Mouse (Mus musculus) ES-E14 (cell line): ENCODE data around the gene Acsf2. TPM values are rescaled to one million over a fixed set of nuclear protein-coding genes. Genes with fewer than 3 reads are reported as not detected.

Experiments used
- DNase-seq: peaks from one replicate; pipeline ENCODE4 v3.0.0-alpha.2; 2013; ENCODE audit warnings: low read depth, low spot score
- H3K27ac ChIP-seq: 2 replicates; pipeline ENCODE4 v1.5.1; 2012; ENCODE audit warnings: low read depth, mild to moderate bottlenecking, low read length, moderate library complexity, mixed read lengths; ENCODE audit not compliant: poor library complexity, insufficient read depth, severe bottlenecking
- H3K36me3 ChIP-seq: 2 replicates; pipeline ENCODE4 v1.6.1; 2012; ENCODE audit warnings: mild to moderate bottlenecking, low read length, moderate library complexity, mixed read lengths; ENCODE audit not compliant: control insufficient read depth, poor library complexity, insufficient read depth, severe bottlenecking
- H3K4me1 ChIP-seq, 2 experiments: fragments of 150-350 bp in 1 of 2; sonication (generic) in 1 of 2; 2 replicates each; pipeline ENCODE4 v1.6.1; 2012; ENCODE audit warnings: low read length in 2 of 2, mild to moderate bottlenecking in 1 of 2, mixed read lengths in 1 of 2; ENCODE audit not compliant: control insufficient read depth in 2 of 2, insufficient read depth in 2 of 2, poor library complexity in 1 of 2
- H3K4me3 ChIP-seq, 2 experiments: fragments of 150-350 bp in 1 of 2; sonication (generic) in 1 of 2; 2 replicates each; pipeline ENCODE4 v1.5.1; 2012; ENCODE audit warnings: low read length in 2 of 2, low read depth in 1 of 2, mild to moderate bottlenecking in 1 of 2, mixed read lengths in 1 of 2; ENCODE audit not compliant: insufficient read depth in 1 of 2, poor library complexity in 1 of 2, severe bottlenecking in 1 of 2
- H3K9ac ChIP-seq: 2 replicates; pipeline ENCODE4 v1.6.1; 2012; ENCODE audit warnings: low read depth, mild to moderate bottlenecking, low read length, mixed read lengths; ENCODE audit not compliant: poor library complexity, insufficient read depth, severe bottlenecking
- H3K9me3 ChIP-seq: fragments of 150-350 bp; sonication (generic); 2 replicates; pipeline ENCODE4 v1.6.1; 2012; ENCODE audit warnings: low read depth, mild to moderate bottlenecking, low read length; ENCODE audit not compliant: control insufficient read depth, insufficient read depth
- CHD2 ChIP-seq: IDR thresholded peaks from 2 replicates; pipeline ENCODE4 v1.6.1; 2014; ENCODE audit warnings: mild to moderate bottlenecking, low read depth, low read length, inconsistent platforms
- HCFC1 ChIP-seq: IDR thresholded peaks from 2 replicates; pipeline ENCODE4 v1.6.1; 2012; ENCODE audit warnings: low read length, inconsistent platforms, borderline replicate concordance; ENCODE audit not compliant: insufficient read depth
- MAFK ChIP-seq: IDR thresholded peaks from 2 replicates; pipeline ENCODE4 v1.6.1; 2014; ENCODE audit warnings: mild to moderate bottlenecking, low read depth, low read length, inconsistent platforms; ENCODE audit not compliant: insufficient read depth
- ZC3H11A ChIP-seq: IDR thresholded peaks from 2 replicates; pipeline ENCODE4 v1.6.1; 2012; ENCODE audit warnings: low read depth, mild to moderate bottlenecking, inconsistent platforms, low read length, borderline replicate concordance
- ZNF384 ChIP-seq: IDR thresholded peaks from 2 replicates; pipeline ENCODE4 v1.6.1; 2012; ENCODE audit warnings: low read depth, low read length, inconsistent platforms
- in situ Hi-C, 2 experiments: fragments of 600-800 bp; cut with MboI; formaldehyde crosslinking; loops; one replicate each; pipeline ENCODE4 v1.15.1; 2025; ENCODE audit warnings: low sequenced_read_pairs in 2 of 2, inconsistent platforms in 1 of 2; ENCODE audit not compliant: unreplicated experiment in 2 of 2
- total RNA-seq: library from RNA; depleted of rRNA; stranded (reverse); fragments of 300-350 nt; gene quantifications from 2 replicates; pipeline ENCODE4 v1.2.3, GENCODE M21; 2012

Acsf2 gene
- total RNA-seq, 1 experiment, result 7.4 TPM

DNA sequence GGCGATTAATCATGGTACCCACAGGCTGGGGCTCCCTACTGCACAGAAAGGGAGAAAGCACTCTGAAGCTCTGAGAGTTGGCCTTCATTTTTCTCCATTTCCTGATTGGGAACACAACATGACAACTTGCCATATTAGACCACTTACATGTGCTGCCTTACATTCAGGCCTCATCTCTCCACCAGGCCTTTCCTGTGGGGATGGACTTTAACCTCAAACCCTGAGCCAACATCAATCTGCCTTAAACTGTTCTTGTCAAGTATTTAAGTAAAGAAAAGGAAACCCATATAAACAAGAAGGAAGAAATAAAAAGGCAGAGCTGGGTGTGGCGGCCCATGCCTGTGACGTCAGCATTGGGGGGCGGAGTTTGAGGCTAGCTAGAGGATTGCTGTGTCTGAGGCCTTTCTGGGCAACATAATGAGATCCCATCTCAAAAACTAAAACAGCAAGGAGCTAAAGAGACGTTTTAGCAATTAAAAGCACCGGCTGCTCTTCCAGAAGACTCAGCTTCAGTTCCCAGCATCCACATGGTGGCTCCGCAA lies 5.3 kb downstream of the Acsf2 start:
- 0 out of 2 replicates have a peak overlapping the region, but pooled peaks have one; percentile 2 for H3K9ac ChIP-seq
- H3K4me3 ChIP-seq, result no peak overlapping the region
- H3K4me1 ChIP-seq, result peaks cover 4 to 16% of the 10 kb centered on the region in 2 experiments; a peak in 3 of 4 replicates
- TF ChIP-seq CHD2, result no peak
- no peak for TF ChIP-seq ZNF384
- TF ChIP-seq HCFC1, result no peak
- no peak for TF ChIP-seq ZC3H11A
- TF ChIP-seq MAFK, result no peak
- no peaks in the 10 kb centered on the region for H3K9me3 ChIP-seq
- in situ Hi-C loops, result no loop called here
- no peak for DNase-seq
- H3K27ac ChIP-seq, result no peak overlapping the region
- H3K36me3 ChIP-seq, result no peaks in the 10 kb centered on the region

DNA sequence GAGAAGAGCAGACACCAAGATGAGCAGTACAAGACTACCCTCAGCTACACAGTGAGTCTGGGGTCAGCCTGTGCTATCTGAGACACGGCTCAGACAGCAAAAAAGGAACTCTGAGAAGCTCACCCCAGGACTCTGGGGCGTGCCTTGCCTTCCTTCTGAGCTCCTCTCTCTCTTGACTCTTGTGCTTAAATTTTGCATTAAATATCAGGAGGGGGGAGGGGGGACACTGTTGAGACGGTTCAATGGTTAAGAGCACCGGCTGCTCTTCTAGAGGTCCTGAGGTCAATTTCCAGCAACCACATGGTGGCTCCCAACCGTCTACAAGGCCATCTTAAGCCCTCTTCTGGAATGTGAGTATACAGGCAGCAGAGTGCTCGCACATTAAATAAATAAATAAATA lies 14.2 kb downstream of the Acsf2 start:
- TF ChIP-seq CHD2 (no peak), ZC3H11A (no peak), HCFC1 (no peak), ZNF384 (no peak), MAFK (no peak)
- in situ Hi-C loops, result no loop called here
- no peaks in the 10 kb centered on the region for H3K9me3 ChIP-seq

DNA sequence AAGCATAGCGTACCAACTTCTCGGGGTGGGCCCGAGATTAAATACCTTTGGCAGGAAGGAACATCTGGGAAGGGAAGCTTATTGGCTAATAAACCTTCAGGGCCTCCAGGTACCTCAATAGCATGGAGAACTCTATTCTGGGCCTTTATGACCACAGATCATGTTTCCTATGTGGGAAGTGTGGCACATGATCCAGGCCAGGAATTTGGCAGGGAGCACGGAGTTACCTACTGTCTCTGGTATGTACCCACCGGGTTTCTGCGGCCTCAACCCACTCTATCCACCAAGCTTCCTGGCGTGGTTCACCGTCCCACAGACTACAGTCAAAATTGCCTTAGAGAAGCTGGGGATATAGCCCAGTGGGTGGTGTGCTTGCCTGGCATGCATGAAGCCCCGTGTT lies 16.6 kb downstream of the Acsf2 start:
- no peaks in the 10 kb centered on the region for H3K9me3 ChIP-seq
- no peaks in the 10 kb centered on the region for H3K36me3 ChIP-seq
- no peak overlapping the region for H3K4me3 ChIP-seq
- peaks cover 3% of the 10 kb centered on the region in 2 experiments; a peak in 3 of 4 replicates for H3K4me1 ChIP-seq
- no peak for DNase-seq
- H3K9ac ChIP-seq, result no peak overlapping the region
- no peak overlapping the region for H3K27ac ChIP-seq
- in situ Hi-C loops, result no loop called here
- TF ChIP-seq ZC3H11A (no peak), MAFK (no peak), HCFC1 (no peak), ZNF384 (no peak)

More for the DNA sequence above, 14.2 kb downstream of the Acsf2 start:
- Histone ChIP-seq H3K4me1 (peaks cover 0 to 12% of the 10 kb centered on the region in 2 experiments; a peak in 2 of 4 replicates), H3K9ac (no peak overlapping the region), H3K4me3 (no peak overlapping the region), H3K27ac (no peak overlapping the region), H3K36me3 (no peaks in the 10 kb centered on the region)
- no peak for DNase-seq

DNA sequence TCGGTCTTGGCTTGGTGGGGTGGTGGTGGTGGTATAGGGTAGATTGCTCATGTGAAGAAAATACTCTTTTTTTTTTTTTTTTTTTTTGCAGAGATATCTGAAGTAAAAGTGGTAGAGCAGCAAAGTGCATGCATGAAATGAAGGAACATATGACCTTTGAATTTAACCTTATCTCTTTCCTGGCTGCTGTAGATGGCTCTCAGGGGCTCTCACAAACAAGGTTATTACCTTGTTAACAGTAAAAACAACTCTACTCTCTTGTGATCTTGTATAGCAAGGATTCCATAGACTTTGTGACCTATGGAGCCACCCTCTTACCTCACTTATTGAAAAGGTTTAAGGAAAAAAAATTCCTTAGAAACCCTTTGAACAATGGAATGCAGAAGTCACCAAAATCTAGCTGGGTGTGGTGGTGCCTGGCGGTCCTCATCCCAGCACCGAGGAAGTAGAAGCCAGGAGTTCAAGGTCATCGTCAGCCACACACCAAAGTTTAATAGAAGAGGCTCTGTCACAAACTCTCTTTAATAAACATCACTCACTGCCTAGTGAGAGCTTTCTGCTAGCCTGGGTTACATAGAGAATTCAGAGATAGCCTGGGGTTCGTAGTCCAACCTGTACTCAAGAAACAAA lies 21.4 kb downstream of the Acsf2 start:
- H3K27ac ChIP-seq, result no peak overlapping the region
- in situ Hi-C loops, result no loop called here
- DNase-seq, result no peak
- TF ChIP-seq CHD2 (no peak), ZNF384 (0 out of 2 replicates have a peak, but pooled peaks have one; percentile 36), ZC3H11A (no peak)
- H3K4me1 ChIP-seq, result peaks cover 3% of the 10 kb centered on the region in 2 experiments; a peak in 3 of 4 replicates
- H3K9ac ChIP-seq, result no peak overlapping the region
- H3K4me3 ChIP-seq, result no peak overlapping the region
- H3K36me3 ChIP-seq, result no peaks in the 10 kb centered on the region
- H3K9me3 ChIP-seq, result no peaks in the 10 kb centered on the region
